ENCODE assay signal across 11 mouse cellular contexts in the genomic region with DNA sequence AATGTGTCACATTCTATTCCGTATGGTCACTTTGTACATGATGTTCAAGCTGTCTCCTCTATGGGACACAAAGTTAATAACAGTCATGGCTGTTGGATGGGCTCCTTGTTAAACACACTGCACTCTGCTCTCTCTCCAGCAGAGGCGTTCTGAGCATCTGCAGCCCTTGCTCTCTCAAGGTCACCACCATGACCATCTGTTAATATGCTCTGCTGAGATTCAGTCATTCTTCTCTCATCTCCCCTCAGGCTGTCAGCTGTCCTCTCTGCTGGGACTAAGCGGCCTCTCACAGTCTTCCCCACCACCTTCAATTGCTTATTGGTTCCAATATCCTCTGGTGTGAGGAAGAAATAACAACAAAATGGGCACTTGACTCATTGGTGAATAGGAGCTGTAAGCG.
DNase-seq lines count a peak whose midpoint lies in the region; ATAC-seq lines count a peak whose summit lies in the region.
"Had no signal": no experiment of that assay in that cellular context is flagged by ENCODE, and none has a peak within 500 bp of the region (broad histone marks: within the 10 kb centered on the region; RNA-seq: fewer than 3 reads in every experiment).

No protein-coding gene starts in this region.

- 0 out of 2 replicates have a peak, but pooled peaks cover 3% of the 10 kb centered on the region for H3K4me1 ChIP-seq in hindbrain, embryonic 10.5 days (replicated peaks)
- no peaks in the 10 kb centered on the region for H3K4me1 ChIP-seq in hindbrain, embryonic 14.5 days (replicated peaks; ENCODE audit: control insufficient read depth, insufficient read depth, low read length)
- H3K4me1 ChIP-seq in hindbrain, embryonic 16.5 days (ENCODE audit: control insufficient read depth, insufficient read depth, low read depth, low read length) = no peaks in the 10 kb centered on the region
- H3K4me1 ChIP-seq: embryonic facial prominence, embryonic 12.5 days; limb, embryonic 12.5 days; neural tube, embryonic 12.5 days had no signal

- no peak for ATAC-seq in hindbrain, embryonic 14.5 days (ENCODE audit: low FRiP score)
- peak; percentile 65 for ATAC-seq in hindbrain, embryonic 16.5 days
- ATAC-seq in erythroid progenitor cell, adult 5-6 weeks (replicated peaks; ENCODE audit: low FRiP score, poor library complexity, severe bottlenecking) = no peak

- no peak overlapping the region for H3K9ac ChIP-seq in hindbrain, embryonic 14.5 days
- no peak overlapping the region for H3K9ac ChIP-seq in hindbrain, embryonic 16.5 days (ENCODE audit: low read depth, low read length)
- H3K9ac ChIP-seq: embryonic facial prominence, embryonic 12.5 days; limb, embryonic 12.5 days; neural tube, embryonic 12.5 days had no signal

- no peaks in the 10 kb centered on the region for H3K9me3 ChIP-seq in hindbrain, embryonic 10.5 days
- H3K9me3 ChIP-seq in hindbrain, embryonic 14.5 days (ENCODE audit: control insufficient read depth, low read length) = no peaks in the 10 kb centered on the region
- H3K9me3 ChIP-seq in hindbrain, embryonic 16.5 days (ENCODE audit: control insufficient read depth, low read length) = no peaks in the 10 kb centered on the region
- H3K9me3 ChIP-seq: embryonic facial prominence, embryonic 12.5 days; limb, embryonic 12.5 days; neural tube, embryonic 12.5 days had no signal

- H3K27ac ChIP-seq in hindbrain, embryonic 10.5 days = no peak overlapping the region
- H3K27ac ChIP-seq in hindbrain, embryonic 14.5 days = no peak overlapping the region
- no peak overlapping the region for H3K27ac ChIP-seq in hindbrain, embryonic 16.5 days (ENCODE audit: low read depth, low read length)
- H3K27ac ChIP-seq: embryonic facial prominence, embryonic 12.5 days; limb, embryonic 12.5 days; neural tube, embryonic 12.5 days had no signal

- no peaks in the 10 kb centered on the region for H3K36me3 ChIP-seq in hindbrain, embryonic 10.5 days
- H3K36me3 ChIP-seq in hindbrain, embryonic 14.5 days (replicated peaks; ENCODE audit: control insufficient read depth, insufficient read depth) = no peaks in the 10 kb centered on the region
- H3K36me3 ChIP-seq in hindbrain, embryonic 16.5 days (ENCODE audit: control insufficient read depth, insufficient read depth, low read length) = no peaks in the 10 kb centered on the region
- H3K36me3 ChIP-seq: embryonic facial prominence, embryonic 12.5 days; limb, embryonic 12.5 days; neural tube, embryonic 12.5 days had no signal

- no peak overlapping the region for H3K4me2 ChIP-seq in hindbrain, embryonic 14.5 days (replicated peaks)
- H3K4me2 ChIP-seq in hindbrain, embryonic 16.5 days (ENCODE audit: low read length) = no peak overlapping the region
- H3K4me2 ChIP-seq: embryonic facial prominence, embryonic 12.5 days; limb, embryonic 12.5 days; neural tube, embryonic 12.5 days had no signal

- DNase-seq in hindbrain, embryonic 10.5 days (ENCODE audit: low spot score) = peak; percentile 24
- no peak for DNase-seq in hindbrain, embryonic 14.5 days (ENCODE audit: low spot score)
- peak; percentile 19 for DNase-seq in 416B (ENCODE audit: low read depth)
- peak; percentile 69 for DNase-seq in ZHBTc4 (ENCODE audit: low read depth, low spot score)
- no peak for DNase-seq in thymus, postnatal 10 days (ENCODE audit: low spot score in 2 of 2)
- no peak for DNase-seq in Muller cell, postnatal 12 days (ENCODE audit: inconsistent ontology term)

- H3K4me3 ChIP-seq in hindbrain, embryonic 10.5 days = no peak overlapping the region
- no peak overlapping the region for H3K4me3 ChIP-seq in hindbrain, embryonic 14.5 days (replicated peaks; ENCODE audit: low read length)
- no peak overlapping the region for H3K4me3 ChIP-seq in hindbrain, embryonic 16.5 days (ENCODE audit: low read length)
- H3K4me3 ChIP-seq: embryonic facial prominence, embryonic 12.5 days; limb, embryonic 12.5 days; neural tube, embryonic 12.5 days had no signal

- 63% methylated on average over 4 of the region's 4 CpGs for WGBS in hindbrain, embryonic 10.5 days
- 59% methylated on average over 4 of the region's 4 CpGs for WGBS in hindbrain, embryonic 14.5 days
- 49% methylated on average over 4 of the region's 4 CpGs for WGBS in hindbrain, embryonic 16.5 days

- H3K27me3 ChIP-seq in hindbrain, embryonic 10.5 days (ENCODE audit: insufficient read depth, poor library complexity, severe bottlenecking) = no peaks in the 10 kb centered on the region
- no peaks in the 10 kb centered on the region for H3K27me3 ChIP-seq in hindbrain, embryonic 14.5 days (ENCODE audit: control insufficient read depth, insufficient read depth, low read length)
- no peaks in the 10 kb centered on the region for H3K27me3 ChIP-seq in hindbrain, embryonic 16.5 days (replicated peaks; ENCODE audit: control insufficient read depth, insufficient read depth, low read length)
- H3K27me3 ChIP-seq: embryonic facial prominence, embryonic 12.5 days; limb, embryonic 12.5 days; neural tube, embryonic 12.5 days had no signal

Comparison
In these comparisons a context has a peak if more than half of its experiments do, and no peak if none do; other contexts are left out.
1. DNase-seq: peak in hindbrain, embryonic 10.5 days (single experiment), 416B (single experiment) and ZHBTc4 (single experiment); none in hindbrain, embryonic 14.5 days (single experiment), thymus, postnatal 10 days (0 of 2) and Muller cell, postnatal 12 days (single experiment).